Mouse (Mus musculus): Measurements from ENCODE around the gene Plvap. TPM values are rescaled to one million over a fixed set of nuclear protein-coding genes. Genes with fewer than 3 reads are reported as not detected.

Plvap gene
- polyA plus RNA-seq, 1 experiment from 2014 or later, result 135 TPM

- Histone ChIP-seq H3K4me2 (no peak overlapping the region; the same call in 1 of the 2 replicates), H3K27me3 (ENCODE audit: insufficient read depth, low read length) (no peaks in the 10 kb centered on the region), H3K4me1 (ENCODE audit: insufficient read depth) (peaks cover 26% of the 10 kb centered on the region), H3K36me3 (ENCODE audit: insufficient read depth) (peaks cover 19% of the 10 kb centered on the region), H3K9ac (no peak overlapping the region; the same call in 1 of the 2 replicates), H3K9me3 (ENCODE audit: low read depth, low read length) (no peaks in the 10 kb centered on the region), H3K27ac (ENCODE audit: low read depth) (no peak overlapping the region), H3K4me3 (ENCODE audit: low read depth, low read length) (peak overlapping the region; percentile 82; the same call in 1 of the 2 replicates)
- DNase-seq (no peak), ATAC-seq (ENCODE audit: insufficient read depth) (no peak)
- no peak for TF ChIP-seq CTCF (IDR thresholded peaks at IDR 0.05; ENCODE audit: low read depth)
- WGBS, result 94% methylated on average over 5 of the region's 5 CpGs
These were observed 45.4 kb downstream of the Plvap start for GRCm38 (mm10) chr8:71466198-71466597.

- Histone ChIP-seq H3K4me2 (peak overlapping the region; percentile 86), H3K4me1 (ENCODE audit: insufficient read depth) (peaks cover 26% of the 10 kb centered on the region), H3K27me3 (ENCODE audit: insufficient read depth, low read length) (no peaks in the 10 kb centered on the region), H3K4me3 (ENCODE audit: low read depth, low read length) (peak overlapping the region; percentile 82), H3K36me3 (ENCODE audit: insufficient read depth) (peaks cover 19% of the 10 kb centered on the region), H3K9me3 (ENCODE audit: low read depth, low read length) (no peaks in the 10 kb centered on the region), H3K27ac (ENCODE audit: low read depth) (no peak overlapping the region), H3K9ac (peak overlapping the region; percentile 68; the same call in 1 of the 2 replicates)
- no peak for ATAC-seq (ENCODE audit: insufficient read depth)
- 75% methylated on average over 8 of the region's 8 CpGs for whole genome bisulfite sequencing
- DNase-seq, result no peak
- TF ChIP-seq CTCF (IDR thresholded peaks at IDR 0.05; ENCODE audit: low read depth), result no peak
These were observed 45.8 kb downstream of the Plvap start for GRCm38 (mm10) chr8:71465733-71466132.

- Histone ChIP-seq H3K9me3 (ENCODE audit: low read depth, low read length) (no peaks in the 10 kb centered on the region), H3K9ac (peak within 1 kb of the TSS; percentile 68), H3K4me1 (ENCODE audit: insufficient read depth) (peaks cover 21% of the 10 kb centered on the region), H3K27ac (ENCODE audit: low read depth) (peak within 1 kb of the TSS; percentile 95), H3K4me2 (peak within 1 kb of the TSS; percentile 86), H3K4me3 (ENCODE audit: low read depth, low read length) (peak within 1 kb of the TSS; percentile 82), H3K36me3 (ENCODE audit: insufficient read depth) (peaks cover 22% of the 10 kb centered on the region), H3K27me3 (ENCODE audit: insufficient read depth, low read length) (no peaks in the 10 kb centered on the region)
- peak; percentile 73 for ATAC-seq (ENCODE audit: insufficient read depth)
- WGBS, result under 1% methylated on average over 59 of the region's 59 CpGs
- DNase-seq, result peak; percentile 99
- TF ChIP-seq CTCF (IDR thresholded peaks at IDR 0.05; ENCODE audit: low read depth), result peak; percentile 98
These were observed 46.7 kb downstream of the Plvap start, which contains the start of gene Mrpl34 for GRCm38 (mm10) chr8:71464513-71465500. Gene Mrpl34 (plus strand): TSS chr8:71464959.

- Histone ChIP-seq H3K4me2 (peak within 1 kb of the TSS; percentile 86), H3K9ac (peak within 1 kb of the TSS; percentile 76), H3K4me3 (ENCODE audit: low read depth, low read length) (peak within 1 kb of the TSS; percentile 82), H3K9me3 (ENCODE audit: low read depth, low read length) (no peaks in the 10 kb centered on the region), H3K27me3 (ENCODE audit: insufficient read depth, low read length) (no peaks in the 10 kb centered on the region), H3K4me1 (ENCODE audit: insufficient read depth) (peaks cover 20% of the 10 kb centered on the region), H3K27ac (ENCODE audit: low read depth) (peak within 1 kb of the TSS; percentile 95), H3K36me3 (ENCODE audit: insufficient read depth) (peaks cover 35% of the 10 kb centered on the region)
- TF ChIP-seq CTCF (IDR thresholded peaks at IDR 0.05; ENCODE audit: low read depth), result no peak; the same call in 1 of the 2 replicates
- ATAC-seq (ENCODE audit: insufficient read depth), result peak; percentile 83
- under 1% methylated on average over 55 of the region's 55 CpGs for WGBS
- peak; percentile 98 for DNase-seq
These were observed 48.1 kb downstream of the Plvap start, which contains the start of gene Abhd8 for GRCm38 (mm10) chr8:71463188-71464033. Gene Abhd8 (minus strand): TSS chr8:71463655.

- peak overlapping the region; percentile 76 for H3K9ac ChIP-seq
- TF ChIP-seq CTCF (IDR thresholded peaks at IDR 0.05; ENCODE audit: low read depth), result no peak
- no peaks in the 10 kb centered on the region for H3K9me3 ChIP-seq (ENCODE audit: low read depth, low read length)
- peaks cover 20% of the 10 kb centered on the region for H3K4me1 ChIP-seq (ENCODE audit: insufficient read depth)
- WGBS, result 3% methylated on average over 16 of the region's 16 CpGs
- H3K27me3 ChIP-seq (ENCODE audit: insufficient read depth, low read length), result no peaks in the 10 kb centered on the region
- H3K36me3 ChIP-seq (ENCODE audit: insufficient read depth), result peaks cover 36% of the 10 kb centered on the region
- H3K27ac ChIP-seq (ENCODE audit: low read depth), result no peak overlapping the region; the same call in 1 of the 2 replicates
- peak overlapping the region; percentile 86 for H3K4me2 ChIP-seq
- DNase-seq (peak; percentile 66), ATAC-seq (ENCODE audit: insufficient read depth) (0 out of 2 replicates have a peak, but pooled peaks have one; percentile 2)
- peak overlapping the region; percentile 82 for H3K4me3 ChIP-seq (ENCODE audit: low read depth, low read length)
These were observed 48.8 kb downstream of the Plvap start for GRCm38 (mm10) chr8:71462786-71463185.

- no peaks in the 10 kb centered on the region for H3K9me3 ChIP-seq (ENCODE audit: low read depth, low read length)
- DNase-seq (no peak), ATAC-seq (ENCODE audit: insufficient read depth) (no peak)
- peaks cover 20% of the 10 kb centered on the region for H3K4me1 ChIP-seq (ENCODE audit: insufficient read depth)
- peak overlapping the region; percentile 82; the same call in 1 of the 2 replicates for H3K4me3 ChIP-seq (ENCODE audit: low read depth, low read length)
- H3K4me2 ChIP-seq, result peak overlapping the region; percentile 86
- no peaks in the 10 kb centered on the region for H3K27me3 ChIP-seq (ENCODE audit: insufficient read depth, low read length)
- no peak for TF ChIP-seq CTCF (IDR thresholded peaks at IDR 0.05; ENCODE audit: low read depth)
- H3K9ac ChIP-seq, result no peak overlapping the region
- 57% methylated on average over 4 of the region's 4 CpGs for WGBS
- no peak overlapping the region for H3K27ac ChIP-seq (ENCODE audit: low read depth)
- H3K36me3 ChIP-seq (ENCODE audit: insufficient read depth), result peaks cover 40% of the 10 kb centered on the region
These were observed 49.4 kb downstream of the Plvap start for GRCm38 (mm10) chr8:71462191-71462590.
